Mouse (Mus musculus): ENCODE data around the gene Gzma.

Gzma gene

GRCm38 (mm10) chr13:113045458-113046110 is 55.2 kb downstream of the Gzma start:
- no peak for DNase-seq

GRCm38 (mm10) chr13:113044876-113045275 is 55.9 kb downstream of the Gzma start:
- DNase-seq = no peak
